Mouse (Mus musculus) layer of hippocampus, postnatal 36 days (tissue): ENCODE data around the gene Irx1. TPM values are rescaled to one million over a fixed set of nuclear protein-coding genes. Genes with fewer than 3 reads are reported as not detected.

Experiments
- DNase-seq, 2 experiments: peaks; one replicate each; pipeline ENCODE4 v3.0.0; 2022
- total RNA-seq, 2 experiments: library from RNA; stranded (reverse); gene quantifications; 2 replicates each; pipeline ENCODE4 v1.2.3; 2021

The Irx1 gene
- under 1 TPM in 1 of 2 experiments, not detected in 1; 0.20 TPM for total RNA-seq

DNA sequence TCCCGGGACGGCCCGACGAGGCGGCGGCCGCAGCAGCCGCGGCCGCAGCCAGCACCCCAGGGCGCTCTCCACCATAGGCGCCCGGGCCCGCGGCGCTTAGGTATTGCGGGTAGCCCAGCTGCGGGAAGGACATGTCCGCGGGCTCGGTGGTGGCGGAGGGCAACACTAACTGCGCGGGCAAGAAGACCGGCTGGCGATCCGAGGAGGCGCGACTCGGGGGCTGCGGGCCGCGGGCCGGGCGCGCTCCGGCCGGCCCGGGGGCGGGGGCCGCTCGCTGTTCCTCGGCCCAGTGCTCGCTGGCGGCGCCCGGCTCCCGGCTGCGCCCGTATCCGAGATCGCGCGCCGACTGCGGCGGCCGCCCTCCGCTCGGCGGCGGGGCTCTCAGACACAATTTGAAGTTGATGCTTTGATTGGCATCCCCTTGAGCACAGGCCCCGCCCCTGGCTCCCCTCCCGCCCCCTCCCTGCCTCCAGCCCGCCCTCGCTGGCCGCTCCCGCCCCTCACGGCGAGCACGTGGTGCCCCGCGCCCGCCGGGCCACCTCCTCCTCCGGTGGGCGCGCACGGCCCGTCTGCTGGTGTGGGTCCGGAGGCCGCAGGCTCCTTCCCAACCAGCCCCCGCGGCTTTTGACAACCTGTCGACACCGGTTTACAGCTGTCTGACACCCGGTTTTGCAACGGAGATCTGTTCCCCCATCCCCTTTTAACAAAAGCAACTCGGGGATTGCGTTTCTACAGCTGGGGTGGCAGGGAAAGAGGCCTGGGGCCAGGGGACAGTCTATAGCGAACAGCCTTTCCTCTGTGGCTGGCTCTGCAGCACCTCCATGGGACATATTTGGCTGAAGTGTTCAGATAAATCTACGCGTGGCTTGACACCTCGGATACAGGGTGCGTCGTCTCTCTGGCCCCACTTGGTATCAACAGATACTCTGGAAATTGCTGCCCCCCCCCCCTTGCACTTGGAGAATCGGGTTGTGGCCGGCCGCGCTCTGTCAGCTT lies at the start of gene Irx1:
Gene Irx1, minus strand, starts transcription at position 368 of the 996 bp plus-strand sequence.
- no peak for DNase-seq

DNA sequence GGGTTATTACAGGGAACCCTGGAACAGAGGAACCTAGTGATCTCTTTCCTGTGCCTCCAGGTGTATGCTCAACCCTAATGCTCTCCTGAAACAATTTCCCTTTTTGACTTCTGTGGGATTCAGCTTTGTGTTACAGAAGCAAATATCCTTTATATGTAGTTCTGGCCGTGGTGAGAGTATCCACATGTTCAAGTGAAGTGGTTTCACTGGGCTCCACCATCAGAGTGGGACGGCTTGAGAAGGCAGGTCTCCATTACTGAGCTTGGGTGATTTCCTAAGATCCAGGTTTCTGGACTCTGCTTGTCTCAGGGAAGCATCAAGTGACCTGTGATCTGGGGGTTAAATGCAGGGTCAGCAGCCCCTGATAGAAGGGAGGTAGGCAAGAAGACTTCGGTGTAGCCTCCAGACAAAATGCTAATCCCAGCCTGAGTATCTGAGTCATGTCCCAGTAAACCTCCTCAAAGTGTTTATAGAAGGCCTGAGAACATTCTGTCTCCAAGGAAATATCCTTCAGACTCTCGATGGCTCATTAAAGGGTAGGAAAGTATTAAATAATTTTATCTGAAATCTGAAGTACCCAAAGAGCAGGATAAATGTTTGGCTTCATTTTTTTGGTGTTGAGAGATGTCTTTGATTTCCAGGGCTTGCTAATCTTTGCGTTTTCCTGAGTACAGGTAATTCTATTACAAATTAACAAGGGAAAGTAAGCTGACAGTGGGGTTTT lies 16.6 kb upstream of the Irx1 start:
- no peak for DNase-seq

DNA sequence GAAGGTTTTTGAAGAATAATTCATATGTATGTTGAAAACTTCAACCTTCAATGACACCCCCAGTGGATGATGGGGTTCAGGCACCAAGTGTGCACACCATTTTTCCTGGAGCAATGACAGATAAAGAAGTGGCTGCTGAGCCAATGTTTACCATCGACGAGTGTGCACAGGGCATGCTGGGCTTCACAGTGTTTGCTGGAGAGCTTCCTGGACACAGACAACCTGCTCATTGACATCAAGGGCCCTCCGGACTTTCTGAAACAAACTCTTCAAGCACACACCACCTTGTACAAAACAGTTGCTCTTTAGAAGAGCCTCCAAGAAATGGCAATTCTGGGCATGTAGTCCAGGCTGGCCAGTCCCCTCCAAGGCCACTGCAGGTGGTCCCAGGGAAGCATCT lies 12.2 kb upstream of the Irx1 start:
- no peak for DNase-seq

DNA sequence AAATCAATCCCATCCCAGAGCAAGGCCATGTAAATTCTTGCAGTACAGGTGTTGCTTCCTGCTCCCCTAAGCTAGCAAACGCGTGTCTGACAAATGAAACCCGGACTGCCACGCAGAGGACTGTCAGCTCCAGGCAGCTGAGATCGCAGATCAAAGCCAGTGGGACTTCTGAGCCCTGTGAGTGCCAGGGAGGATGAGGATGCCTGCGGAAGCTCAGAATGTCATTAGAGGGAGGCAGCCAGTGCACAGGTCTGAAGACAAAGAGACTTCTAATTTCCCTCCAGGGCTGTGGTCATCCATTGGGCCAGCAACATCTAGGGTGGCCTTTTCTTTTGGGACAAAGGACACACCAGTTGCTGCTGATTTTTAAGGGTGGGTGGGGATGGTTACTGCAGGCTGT lies 4.8 kb upstream of the Irx1 start:
- DNase-seq: no peak

DNA sequence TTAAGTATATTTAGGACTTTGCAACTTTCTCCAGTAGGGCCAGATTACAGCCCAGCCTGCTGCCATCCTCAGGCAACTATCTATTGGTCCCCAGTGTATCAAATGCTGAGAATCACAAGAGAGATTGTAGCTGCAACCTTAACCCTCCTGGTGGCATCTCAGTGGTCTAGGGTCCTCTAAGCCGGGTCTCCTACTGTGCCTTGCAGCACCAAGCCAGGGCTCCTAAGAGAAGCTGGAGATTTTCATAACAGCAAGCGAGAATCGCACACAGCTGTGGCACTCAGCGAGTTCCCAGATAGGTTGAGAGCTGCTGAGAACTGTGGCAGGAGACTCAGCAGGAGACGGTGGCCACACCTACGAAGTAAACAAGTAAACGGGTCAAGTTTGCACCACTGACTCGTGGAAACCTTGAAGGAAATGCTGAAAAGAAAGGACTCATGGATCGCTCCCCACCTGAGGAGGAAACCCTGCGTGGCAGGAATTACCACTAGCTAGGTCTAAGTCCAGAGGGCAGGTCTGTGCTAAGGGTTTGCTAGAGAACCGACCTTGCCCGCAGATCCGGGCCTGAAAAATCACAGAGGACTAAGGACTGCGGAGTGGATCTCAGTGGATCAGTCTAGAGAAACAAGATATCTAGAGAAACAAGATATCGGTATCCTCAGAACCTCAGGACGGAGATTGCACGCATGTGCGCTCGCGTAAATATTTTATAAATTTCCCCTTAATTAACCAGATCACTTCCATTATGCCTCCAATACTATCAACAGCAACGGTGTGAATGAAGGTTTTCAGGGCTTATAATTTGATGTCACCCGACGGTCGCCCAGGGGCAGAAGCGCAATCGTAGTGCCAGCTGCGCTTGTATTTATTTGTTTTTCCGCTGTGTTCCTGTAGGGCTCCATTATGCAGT lies 4.1 kb upstream of the Irx1 start:
- no peak for DNase-seq

DNA sequence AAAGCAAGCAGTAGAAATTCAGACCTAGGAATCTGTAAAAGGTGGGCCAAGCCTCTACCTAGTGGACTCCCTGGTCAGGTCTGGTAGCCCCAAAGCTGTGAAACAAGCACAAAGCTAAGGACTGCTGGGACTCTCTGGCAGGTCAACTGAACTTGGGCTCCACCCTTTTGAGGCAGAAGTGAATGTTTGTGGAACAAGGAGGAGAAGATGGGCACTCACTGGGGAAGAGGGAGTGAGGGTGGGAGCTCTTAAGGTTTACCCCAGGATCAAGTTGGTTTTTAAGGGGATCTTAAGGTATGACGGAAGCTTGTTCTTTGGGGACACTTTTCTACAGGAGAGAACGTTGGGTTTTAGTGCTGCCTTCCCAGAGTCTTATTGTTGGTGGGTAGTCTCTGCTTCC lies 3.1 kb upstream of the Irx1 start:
- no peak for DNase-seq

DNA sequence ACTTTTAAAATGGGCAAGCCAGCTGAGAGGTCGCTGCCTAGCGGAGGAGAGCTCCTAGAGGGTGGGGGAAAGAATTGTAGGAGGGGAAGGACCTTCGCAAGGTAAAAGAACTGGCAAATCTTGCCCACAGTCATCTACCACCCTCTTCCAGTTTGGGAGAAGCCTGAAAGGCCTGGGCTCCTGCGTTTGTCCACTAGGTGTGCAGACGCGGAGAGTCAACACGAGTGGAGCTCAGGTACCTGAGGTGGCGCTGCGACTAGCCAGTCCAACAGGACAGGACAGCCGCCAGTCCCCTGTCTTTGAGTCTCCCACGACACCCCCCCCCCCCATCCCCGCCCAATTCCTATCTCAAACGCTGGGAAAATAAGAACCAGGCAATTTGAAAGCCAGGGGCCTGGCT lies 843 bp upstream of the Irx1 start:
- DNase-seq: no peak

DNA sequence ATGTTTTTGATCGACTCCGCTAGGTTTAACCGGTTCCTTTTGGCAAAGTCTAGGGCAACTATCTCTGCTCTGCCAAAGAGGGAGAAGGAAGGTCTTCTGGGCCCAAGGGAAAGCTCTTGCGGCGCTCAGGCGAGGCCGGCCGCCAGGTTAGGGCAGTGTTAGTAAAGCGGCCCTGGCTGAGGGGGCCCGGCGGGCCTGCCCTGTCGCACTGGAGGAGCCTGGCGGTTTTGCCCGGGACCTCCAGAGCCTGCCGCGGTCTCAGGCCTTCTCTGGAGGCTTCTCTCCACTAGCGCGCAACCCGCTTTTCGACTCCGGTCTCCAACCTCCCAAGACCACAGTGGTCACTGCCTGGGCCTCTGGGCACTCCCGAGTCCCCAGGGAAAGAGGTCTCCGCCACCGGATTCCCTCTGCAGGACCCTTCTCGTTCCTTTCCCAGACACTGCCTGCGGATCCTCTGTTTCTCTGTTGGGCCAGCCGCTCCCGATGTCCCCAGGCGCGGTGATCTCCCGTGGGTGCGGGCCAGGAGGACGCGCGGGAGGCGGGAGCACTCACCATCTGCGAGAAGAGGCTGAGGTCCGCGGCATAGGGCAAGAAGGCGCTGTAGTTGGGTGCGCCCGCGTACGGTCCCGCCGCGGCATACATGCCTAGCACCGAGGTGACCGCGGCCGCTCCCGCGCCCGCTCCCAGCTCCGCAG lies 715 bp downstream of the Irx1 start:
- no peak for DNase-seq

DNA sequence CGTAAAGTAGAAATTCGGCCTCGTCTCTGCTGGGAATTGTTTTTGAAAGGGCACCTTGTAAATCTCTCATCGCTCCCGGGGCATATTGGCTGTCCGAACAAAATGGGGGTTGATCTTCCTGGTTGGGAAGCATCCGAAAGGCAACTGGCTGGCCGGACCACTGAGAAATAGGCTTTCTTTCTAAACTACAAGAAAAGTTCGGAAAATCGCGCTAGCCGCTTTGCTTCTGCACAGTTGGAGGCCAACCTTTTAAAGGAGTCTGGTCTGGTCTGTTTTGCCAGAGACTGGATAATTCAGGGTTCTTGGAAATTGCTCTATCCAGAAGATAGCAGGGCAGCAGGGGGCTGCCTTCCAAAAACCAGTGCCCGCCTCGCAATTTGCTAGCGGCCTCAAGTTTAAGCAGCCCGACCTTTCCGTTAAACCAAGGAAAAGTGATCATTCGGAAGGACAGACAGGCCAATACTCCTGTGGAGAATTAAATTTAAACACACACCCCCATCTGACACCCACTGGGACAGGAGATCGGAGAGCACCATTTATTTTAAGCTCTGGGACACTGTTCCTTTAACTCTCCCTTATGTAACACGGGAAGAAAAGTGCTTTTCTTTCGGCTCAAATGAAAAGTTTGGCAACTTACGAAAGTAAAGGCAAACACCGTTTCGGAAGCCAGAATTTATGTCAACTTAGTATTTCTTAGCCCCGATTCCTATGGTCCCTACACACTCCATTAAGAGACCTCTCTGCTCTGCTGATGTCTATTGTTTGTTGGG lies 1.4 kb downstream of the Irx1 start:
- no peak for DNase-seq

DNA sequence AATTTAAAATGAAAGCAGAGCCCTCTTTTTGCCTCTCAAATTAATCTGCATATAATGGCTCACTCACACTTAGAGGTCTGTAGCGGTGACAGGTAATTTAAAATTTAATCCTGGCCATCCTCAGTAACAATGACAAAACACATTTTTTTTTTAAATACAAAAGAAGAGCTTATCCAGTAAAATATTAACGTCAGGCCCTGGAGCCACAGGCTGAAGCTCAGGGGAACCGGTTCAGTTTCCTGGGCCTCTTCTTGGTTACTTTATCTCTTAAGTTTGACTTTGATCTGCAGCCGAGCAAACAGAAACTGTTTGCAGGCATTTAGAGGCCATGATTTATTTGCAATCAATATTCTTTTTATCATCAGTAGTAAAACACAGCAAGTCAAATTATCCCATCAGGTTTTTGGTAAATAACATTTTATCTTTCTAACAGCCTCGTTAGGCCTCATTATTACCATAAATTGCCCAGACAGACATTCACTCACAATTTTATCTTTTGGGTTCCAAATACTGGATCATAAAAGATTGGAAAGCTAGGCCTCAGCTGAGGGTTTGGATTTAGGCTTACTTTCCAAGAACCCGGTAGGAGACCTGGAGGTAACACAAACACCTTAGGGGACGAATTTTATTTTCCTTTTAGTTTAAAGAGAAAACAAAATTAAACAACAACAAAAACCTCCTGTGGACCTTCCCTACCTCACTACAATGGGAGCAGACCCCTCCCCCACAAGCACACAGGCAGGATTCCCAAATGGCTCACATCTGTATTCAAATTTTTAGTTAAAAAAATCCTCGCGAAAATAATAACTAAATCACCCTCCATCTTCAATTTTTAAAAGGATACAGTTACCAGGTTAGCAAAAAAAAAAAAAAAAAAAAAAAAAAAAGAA lies 2.4 kb downstream of the Irx1 start:
- DNase-seq: no peak

DNA sequence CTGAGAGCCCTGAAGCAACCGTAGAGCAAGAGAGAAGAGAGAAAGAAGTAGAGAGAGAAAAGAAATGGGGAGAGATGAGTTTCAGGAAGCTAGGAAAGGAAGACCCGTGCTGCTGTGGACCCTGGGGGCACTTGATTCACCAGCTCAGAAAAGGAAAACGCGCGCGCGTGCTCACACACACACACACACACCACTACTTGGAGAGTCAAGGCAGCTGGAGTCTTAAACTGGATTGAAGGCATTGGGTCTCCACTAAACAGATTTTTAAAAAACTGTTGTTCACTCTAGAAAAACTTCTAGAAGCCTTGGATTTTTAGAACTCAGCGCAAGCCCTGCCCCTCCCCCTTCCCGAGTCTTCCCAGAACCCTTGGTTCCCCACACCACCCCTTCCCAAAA lies 3.2 kb downstream of the Irx1 start:
- DNase-seq: no peak

DNA sequence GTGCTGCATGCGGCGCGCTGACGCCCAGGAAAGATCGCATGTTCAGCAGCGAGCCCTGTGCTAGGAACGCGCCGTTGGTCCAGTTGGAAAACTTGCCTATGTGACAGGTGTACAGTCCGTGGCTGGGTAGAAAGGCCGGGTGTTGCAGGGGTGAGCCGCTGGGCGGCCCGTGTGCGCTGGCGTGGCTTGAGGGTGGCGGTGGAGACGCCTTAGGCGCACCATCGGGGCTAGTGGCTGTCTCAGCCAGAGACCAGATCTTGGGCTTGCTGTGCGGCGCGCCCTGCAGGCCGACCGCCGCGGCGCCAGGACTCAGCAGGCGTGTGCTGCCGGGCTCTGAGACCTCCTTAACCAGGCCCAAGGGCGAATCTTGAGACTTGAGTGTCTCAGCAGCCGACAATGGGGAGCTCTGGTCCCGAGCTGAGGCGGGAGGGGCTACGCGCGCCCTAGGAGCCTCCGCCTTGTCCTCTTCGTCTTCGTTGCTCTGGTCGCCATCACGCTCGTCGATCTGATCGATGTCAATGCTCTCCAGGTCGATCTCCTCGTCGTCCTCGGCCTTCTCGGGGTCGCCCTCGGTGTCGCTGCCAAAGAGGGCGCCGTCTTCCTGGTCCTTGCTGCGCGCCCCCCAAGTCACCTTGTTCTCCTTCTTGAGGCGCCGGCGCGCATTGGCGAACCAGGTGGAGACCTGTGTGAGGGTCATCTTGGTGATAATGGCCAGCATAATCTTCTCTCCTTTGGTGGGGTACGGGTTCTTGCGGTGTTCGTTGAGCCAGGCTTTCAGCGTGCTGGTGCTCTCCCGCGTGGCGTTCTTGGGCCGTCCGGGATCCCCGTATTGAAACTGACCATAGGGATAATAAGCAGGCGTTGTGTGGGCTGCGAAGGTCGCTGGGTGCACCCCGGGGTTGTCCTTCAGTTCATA lies 3.9 kb downstream of the Irx1 start:
- no peak for DNase-seq

DNA sequence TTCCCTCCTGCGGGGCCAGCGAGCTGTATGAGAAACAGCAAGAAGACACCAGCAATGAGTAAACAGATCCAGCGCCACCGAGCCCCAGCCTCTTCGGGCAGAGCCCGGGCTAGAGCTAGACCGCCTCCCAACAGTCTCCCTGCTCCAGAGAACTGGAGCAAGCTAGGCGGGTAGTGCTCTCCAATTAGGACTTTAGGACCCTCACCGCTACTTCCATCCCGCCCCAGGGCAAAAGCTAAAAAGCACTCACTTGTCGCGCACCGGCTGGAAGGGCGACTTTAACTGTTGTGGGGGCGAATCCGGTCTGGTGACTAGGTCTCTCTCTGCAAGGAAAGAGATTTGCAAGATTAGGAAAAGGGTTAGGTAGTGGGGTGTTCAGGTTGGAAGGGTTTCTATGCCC lies 4.9 kb downstream of the Irx1 start:
- DNase-seq: no peak

DNA sequence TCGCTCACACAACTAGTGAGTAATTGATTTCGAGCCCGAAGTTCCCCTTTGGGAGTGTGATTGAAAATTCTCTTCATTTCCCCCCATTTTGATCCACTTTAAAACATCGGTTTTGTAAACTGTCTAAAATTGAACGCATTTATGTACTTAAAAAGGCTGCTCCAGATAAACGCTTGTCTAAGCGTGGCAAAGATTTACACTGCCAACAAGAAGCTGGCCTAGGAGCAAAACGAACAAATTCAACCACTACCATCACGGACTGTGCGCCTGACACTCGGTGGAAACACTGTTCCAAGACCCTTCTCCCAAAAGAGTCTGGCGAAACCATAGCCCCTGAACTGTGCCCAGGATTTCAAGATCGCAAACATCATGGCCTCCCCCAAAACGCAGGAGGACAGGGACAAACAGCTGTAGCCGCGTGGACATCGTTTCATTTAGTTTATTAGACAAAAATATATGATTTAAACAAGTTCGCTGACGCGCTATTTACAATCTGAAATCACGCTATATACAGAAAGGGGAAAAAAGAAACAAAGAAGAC lies 5.6 kb downstream of the Irx1 start:
- DNase-seq: no peak

DNA sequence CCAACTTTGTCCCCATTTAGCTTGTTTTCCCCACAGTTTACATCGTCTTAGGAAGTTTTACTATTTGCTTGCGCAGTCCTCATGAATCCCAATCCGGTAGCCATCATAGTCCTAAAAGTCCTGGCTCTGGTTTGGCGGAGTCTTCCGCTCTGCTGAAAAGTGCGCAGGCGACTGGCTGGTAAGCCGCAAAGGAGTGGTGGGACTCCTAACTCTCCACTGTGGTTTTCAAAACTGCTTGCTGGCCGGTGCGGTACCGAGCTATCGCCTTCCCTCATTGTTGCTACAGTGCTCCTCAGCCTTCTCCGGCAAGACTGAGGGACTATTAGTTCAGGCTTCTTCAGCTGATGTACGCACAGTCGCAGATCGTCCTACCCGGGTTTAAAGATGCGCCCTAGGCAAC lies 6.4 kb downstream of the Irx1 start:
- DNase-seq: no peak

DNA sequence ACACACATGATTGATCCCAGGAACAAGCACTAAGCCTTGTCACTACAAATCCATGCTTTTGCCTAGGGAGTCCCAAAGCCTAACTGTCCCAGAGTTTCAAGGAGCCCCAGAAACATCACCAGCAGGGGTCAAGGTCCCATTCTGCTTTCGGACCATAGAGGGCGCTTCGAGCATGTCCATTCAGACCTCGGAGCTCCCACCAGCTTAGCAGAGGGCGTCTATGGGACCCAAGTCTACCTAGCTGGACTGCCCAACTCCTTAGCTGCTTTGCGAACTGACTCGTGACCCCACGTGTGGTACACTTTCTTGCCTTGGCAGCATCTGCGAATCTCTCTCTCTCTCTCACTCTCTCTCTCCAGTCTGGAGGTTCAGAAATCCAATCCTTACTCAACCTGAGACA lies 7.0 kb downstream of the Irx1 start:
- DNase-seq: no peak

DNA sequence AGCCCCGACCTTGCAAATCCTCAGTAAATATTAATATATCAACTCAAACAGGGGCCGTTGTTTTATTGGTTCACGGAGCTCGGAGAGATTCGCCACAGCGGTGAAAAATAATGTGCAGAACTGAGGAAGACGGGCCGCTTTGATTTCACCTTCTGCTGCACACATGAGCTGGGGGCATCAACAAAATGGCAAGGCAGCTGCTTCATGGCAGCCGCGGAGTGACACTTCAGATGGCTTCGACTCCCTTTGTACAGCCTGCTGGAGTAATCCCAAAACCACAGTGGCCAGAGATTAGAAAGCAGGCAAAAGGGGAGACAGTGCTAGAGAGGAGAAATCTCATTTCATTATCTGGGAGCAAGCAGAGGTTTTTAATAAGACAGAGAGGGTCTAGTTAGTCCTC lies 11.6 kb downstream of the Irx1 start:
- no peak for DNase-seq

DNA sequence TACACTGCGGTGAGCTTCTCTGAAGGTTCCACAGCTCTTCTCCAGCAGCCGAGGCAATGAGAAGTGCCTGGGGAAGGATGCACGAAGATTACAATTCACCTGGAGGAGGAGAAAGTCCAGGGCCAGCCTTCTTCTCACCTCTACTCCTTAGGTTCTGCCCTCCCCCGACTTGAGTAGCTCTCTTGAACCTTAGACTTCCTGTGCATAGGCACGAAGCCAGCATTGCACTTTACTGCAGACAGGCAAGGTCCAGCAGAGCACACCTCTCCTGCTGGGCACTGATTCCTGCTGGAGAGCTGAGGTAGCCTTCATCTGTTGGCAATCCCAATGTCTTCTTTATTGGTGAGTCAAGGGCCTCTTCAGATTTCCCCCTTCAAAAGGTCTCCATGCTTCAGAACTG lies 13.7 kb downstream of the Irx1 start:
- no peak for DNase-seq

DNA sequence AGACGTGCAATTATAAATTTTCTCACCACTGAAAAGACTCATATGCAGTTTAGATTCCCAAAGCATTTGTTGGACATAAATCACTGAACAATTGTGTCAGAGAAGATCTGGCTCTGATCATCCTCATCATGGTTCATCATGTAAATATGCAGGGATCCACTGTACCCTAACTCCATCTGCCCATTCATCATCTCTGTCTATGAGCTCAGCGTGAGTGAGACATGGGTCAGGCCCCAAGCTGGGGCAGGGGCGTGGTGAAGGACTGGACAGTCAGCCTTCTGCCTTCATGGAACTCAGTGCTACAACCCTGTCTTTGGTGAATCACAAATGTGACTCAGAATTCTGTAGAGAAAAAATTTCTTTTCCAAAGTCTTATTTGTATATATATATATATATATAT lies 53.2 kb downstream of the Irx1 start:
- DNase-seq: no peak
